Mouse (Mus musculus) layer of hippocampus, postnatal 10 days (tissue): ENCODE results near the gene Dazap1. TPM values are rescaled to one million over a fixed set of nuclear protein-coding genes. Genes with fewer than 3 reads are reported as not detected.
A peak's percentile ranks its signal among the peaks of the same experiment; 100 is the strongest.

ENCODE experiments used
- DNase-seq, 2 experiments: peaks; one replicate each; pipeline ENCODE4 v3.0.0; 2021; ENCODE audit warnings: low spot score in 2 of 2
- total RNA-seq, 2 experiments: library from RNA; stranded (reverse); gene quantifications; 2 replicates each; pipeline ENCODE4 v1.2.3; 2021

The Dazap1 gene
- total RNA-seq, 2 experiments from 2014 or later = 94.6 to 96.3 TPM

- no peak for DNase-seq
Observed at GRCm38 (mm10) chr10:80296824-80297223, 35.5 kb downstream of the Dazap1 start.

DNA sequence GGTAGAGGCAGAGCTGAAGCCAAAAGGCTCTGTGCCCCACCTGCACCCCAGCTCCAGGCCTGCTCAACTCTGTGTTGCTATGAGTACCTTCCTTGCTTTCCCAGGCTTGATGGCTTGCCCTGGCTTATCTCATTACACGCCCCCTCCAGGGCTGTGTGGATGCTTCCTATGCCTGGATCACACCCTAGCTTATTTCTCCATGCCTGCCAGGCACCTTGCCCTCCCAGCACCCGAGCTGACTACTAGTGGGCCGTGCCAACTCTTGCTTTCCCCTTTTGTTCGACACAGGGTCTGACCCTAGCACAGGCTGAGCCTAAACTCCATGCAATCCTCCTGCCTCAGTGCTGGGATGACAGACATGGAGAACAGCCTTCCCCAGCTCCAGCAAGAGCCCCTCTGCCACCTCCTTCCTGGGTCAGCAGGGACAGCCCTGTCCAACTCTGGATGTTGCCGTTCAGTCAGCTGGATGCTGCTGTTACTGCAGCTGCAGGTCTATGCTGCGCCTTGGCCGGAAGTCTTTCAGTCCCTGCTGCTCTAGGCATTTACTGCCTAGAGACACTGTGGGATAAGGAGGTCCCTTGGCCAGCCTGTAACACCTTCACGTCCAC is 36.3 kb downstream of the Dazap1 start:
- DNase-seq = no peak

GRCm38 (mm10) chr10:80298571-80299281 is 37.4 kb downstream of the Dazap1 start:
- peak; percentile 93 to 94 for DNase-seq

- DNase-seq = no peak
Observed at GRCm38 (mm10) chr10:80299301-80299700, 38.0 kb downstream of the Dazap1 start.

DNA sequence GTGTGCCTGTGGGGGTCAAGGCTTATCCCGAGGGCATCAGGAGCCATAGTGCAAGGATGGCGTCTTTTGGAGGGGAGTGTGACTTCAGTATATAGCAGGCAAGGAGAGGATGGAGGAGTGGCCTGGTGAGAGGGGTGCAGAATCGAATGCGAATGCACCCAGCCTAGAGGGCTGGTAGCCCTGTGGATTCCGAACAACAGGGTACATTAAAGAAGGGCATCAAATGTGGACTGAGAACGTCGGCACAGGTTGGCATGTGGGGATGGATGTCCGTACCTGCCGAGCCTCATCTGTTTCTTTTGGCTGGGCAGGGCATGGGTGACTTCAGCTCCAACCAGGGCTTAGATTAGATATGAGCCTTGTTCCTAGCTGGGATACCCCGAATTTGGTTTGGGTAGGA is 38.5 kb downstream of the Dazap1 start:
- no peak for DNase-seq

GRCm38 (mm10) chr10:80300672-80301181 is 39.4 kb downstream of the Dazap1 start:
- peak in 1 of 2 experiments; percentile 65 for DNase-seq

DNA sequence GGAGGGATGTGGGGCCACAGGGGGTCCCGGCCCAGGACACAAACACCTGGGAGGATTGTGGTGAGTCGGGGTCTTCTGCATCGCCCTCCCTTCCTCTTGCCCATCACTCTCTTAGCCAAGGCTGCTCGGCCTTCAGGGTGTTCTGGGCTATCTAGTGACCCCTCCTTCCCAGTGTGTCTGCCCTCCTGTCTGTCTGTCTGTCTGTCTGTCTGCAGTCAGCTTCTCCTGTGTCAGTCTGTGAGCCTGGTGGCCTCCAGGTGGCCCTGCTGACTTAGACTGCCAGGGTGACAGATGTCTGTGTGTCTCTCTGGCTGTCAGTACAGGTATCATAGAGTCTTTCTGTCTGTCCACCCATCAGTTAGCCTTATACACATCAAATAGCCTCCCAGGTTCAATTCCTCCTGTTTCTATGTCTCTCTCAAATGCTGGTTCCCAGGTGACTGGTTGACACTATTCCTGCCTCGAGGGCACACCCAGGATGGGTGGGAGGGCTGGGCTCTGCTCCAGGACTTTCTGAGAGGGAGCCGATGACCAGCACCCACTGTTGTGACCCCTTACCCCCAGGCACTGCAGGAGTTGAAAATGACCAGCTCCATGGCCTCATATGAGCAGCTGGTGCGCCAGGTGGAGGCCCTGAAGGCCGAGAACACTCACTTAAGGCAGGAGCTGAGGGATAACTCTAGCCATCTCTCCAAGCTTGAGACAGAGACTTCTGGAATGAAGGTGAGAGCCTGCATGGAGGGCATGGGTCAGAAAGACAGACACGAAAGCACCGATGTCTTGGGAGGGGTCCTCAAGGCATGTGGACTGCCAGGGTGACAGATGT is 40.2 kb downstream of the Dazap1 start:
- peak in 1 of 2 experiments; percentile 17 for DNase-seq

GRCm38 (mm10) chr10:80302082-80302355 is 40.7 kb downstream of the Dazap1 start:
- DNase-seq = peak in 1 of 2 experiments; percentile 22

GRCm38 (mm10) chr10:80302471-80302881 is 41.2 kb downstream of the Dazap1 start:
- peak; percentile 76 to 83 for DNase-seq

DNA sequence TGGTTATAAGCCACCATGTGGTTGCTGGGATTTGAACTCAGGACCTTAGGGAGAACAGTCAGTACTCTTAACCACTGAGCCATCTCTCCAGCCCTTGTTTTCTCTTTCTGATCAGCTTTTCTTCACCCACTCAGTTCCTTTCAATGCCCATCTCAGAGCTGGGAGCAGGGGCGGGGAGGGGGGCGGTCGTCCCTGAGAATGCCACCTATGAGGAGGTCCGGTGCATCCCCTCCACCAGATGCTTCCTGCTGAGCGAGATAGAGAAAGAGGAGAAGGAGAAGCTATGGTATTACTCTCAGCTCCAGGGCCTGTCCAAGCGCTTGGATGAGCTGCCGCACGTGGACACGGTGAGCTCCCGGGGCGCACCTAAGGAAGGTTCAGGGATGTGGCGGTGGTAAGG is 43.2 kb downstream of the Dazap1 start:
- no peak for DNase-seq

GRCm38 (mm10) chr10:80304862-80305261 is 43.6 kb downstream of the Dazap1 start:
- DNase-seq = peak in 1 of 2 experiments; percentile 39

- DNase-seq = no peak
Observed at GRCm38 (mm10) chr10:80311560-80311959, 50.3 kb downstream of the Dazap1 start.

DNA sequence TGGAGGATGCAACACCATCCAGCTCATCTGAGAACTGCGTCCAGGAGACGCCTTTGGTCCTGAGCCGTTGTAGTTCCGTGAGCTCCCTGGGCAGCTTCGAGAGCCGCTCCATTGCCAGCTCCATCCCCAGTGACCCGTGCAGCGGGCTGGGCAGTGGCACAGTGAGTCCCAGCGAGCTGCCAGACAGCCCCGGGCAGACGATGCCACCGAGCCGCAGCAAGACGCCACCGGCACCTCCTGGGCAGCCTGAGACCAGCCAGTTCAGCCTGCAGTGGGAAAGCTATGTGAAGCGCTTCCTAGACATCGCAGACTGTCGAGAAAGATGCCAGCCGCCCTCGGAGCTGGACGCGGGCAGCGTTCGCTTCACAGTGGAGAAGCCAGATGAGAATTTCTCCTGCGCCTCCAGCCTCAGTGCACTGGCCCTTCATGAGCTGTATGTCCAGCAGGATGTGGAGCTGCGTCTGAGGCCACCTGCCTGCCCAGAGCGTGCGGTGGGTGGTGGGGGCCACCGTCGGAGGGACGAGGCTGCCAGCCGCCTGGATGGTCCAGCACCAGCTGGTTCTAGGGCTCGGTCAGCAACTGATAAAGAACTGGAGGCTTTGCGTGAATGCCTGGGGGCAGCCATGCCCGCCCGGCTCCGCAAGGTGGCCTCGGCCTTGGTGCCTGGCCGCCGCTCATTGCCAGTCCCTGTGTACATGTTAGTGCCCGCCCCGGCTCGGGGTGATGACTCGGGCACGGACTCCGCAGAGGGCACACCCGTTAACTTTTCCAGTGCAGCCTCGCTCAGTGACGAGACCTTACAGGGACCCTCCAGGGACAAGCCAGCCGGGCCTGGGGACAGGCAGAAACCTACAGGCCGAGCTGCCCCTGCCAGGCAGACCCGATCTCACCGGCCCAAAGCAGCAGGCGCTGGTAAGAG is 51.6 kb downstream of the Dazap1 start:
- peak in 1 of 2 experiments; percentile 54 for DNase-seq

GRCm38 (mm10) chr10:80313627-80314201 is 52.4 kb downstream of the Dazap1 start:
- no peak for DNase-seq

DNA sequence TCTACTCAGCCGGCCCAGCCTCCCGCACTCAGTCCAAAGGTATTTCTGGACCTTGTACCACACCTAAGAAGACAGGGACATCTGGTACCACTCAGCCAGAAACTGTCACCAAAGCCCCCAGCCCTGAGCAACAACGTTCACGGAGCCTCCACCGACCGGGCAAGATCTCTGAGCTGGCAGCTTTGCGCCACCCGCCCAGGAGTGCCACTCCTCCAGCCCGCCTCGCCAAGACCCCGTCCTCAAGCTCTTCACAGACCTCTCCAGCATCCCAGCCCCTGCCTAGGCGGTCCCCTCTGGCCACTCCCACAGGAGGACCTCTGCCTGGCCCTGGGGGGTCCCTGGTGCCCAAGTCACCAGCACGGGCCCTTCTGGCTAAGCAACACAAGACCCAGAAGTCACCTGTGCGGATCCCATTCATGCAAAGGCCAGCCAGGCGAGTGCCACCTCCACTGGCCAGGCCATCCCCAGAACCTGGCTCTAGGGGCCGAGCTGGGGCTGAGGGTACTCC is 53.3 kb downstream of the Dazap1 start:
- no peak for DNase-seq

DNA sequence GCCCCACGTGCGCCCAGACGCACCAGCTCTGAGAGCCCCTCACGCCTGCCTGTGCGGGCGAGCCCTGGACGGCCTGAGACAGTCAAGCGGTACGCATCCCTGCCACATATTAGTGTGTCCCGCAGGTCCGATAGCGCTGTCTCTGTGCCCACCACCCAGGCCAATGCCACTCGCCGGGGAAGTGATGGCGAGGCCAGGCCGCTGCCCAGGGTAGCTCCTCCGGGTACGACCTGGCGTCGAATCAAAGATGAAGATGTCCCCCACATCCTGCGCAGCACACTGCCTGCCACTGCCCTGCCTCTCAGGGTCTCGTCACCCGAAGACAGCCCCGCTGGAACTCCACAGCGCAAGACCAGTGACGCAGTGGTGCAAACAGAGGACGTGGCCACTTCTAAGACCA is 54.0 kb downstream of the Dazap1 start:
- no peak for DNase-seq

- peak in 1 of 2 experiments; percentile 47 for DNase-seq
Observed at GRCm38 (mm10) chr10:80316359-80316781, 55.1 kb downstream of the Dazap1 start.

- no peak for DNase-seq
Observed at GRCm38 (mm10) chr10:80317011-80317410, 55.7 kb downstream of the Dazap1 start.

GRCm38 (mm10) chr10:80320340-80320760 is 59.1 kb downstream of the Dazap1 start, which contains the start of gene 2310011J03Rik:
Gene 2310011J03Rik (minus strand): TSS chr10:80320537.
- DNase-seq = peak; percentile 88 to 89
